Comparison of ENCODE assay signal across 29 mouse cellular contexts in the genomic region with DNA sequence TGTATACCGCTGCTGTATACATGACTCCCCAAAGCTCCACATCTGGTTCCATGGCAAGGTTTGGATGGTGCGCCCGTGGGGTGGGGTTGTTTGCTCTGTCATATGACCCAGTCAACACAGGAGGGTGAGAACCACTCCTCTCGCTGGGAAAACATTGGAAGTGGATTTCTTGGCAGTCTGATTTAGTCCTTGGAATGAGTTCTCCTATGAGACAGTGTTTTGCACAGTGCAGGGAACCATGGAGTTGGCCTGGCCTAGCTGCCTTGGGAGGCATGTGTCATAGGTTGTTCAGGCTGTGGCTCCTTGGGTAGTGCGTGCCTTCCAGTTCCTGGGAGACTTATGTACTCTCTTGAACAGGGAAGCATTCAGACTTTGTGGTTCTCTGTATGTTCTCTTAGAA.
DNase-seq lines count a peak whose midpoint lies in the region.
"Had no signal": no experiment of that assay in that cellular context is flagged by ENCODE, and none has a peak within 500 bp of the region (broad histone marks: within the 10 kb centered on the region; RNA-seq: fewer than 3 reads in every experiment).

No protein-coding gene starts in this region.

- peak; percentile 31 for DNase-seq in adrenal gland, postnatal 14 days
- DNase-seq in adrenal gland, adult 18-20 months (ENCODE audit: low spot score in 2 of 2): no peak
- peak; percentile 95 for DNase-seq in heart, adult 11 months
- DNase-seq in heart, embryonic 10.5 days (ENCODE audit: low spot score): no peak
- peak; percentile 18 for DNase-seq in lung, postnatal 36 days
- no peak for DNase-seq in lung, postnatal 14 days
- DNase-seq in thymus, postnatal 10 days (ENCODE audit: low spot score in 2 of 2): no peak
- DNase-seq: cerebellum, adult 18-20 months; cerebellum, postnatal 10 days; heart, postnatal 14 days; kidney, adult 2 months; kidney, postnatal 36 days; left cerebral cortex, postnatal 4 days; liver; lung, adult 2 months; lung, postnatal 10 days; right cerebral cortex, postnatal 25 days; thymus, adult 2 months; thymus, postnatal 4 days had no signal

- no peaks in the 10 kb centered on the region for H3K9me3 ChIP-seq in heart, embryonic 10.5 days
- H3K9me3 ChIP-seq: hindbrain, embryonic 12.5 days; intestine, embryonic 15.5 days; midbrain, embryonic 15.5 days had no signal

- no peaks in the 10 kb centered on the region for H3K36me3 ChIP-seq in heart, embryonic 10.5 days
- H3K36me3 ChIP-seq: embryonic facial prominence, embryonic 13.5 days; G1E; hindbrain, embryonic 12.5 days; intestine, embryonic 15.5 days; midbrain, embryonic 10.5 days; midbrain, embryonic 15.5 days had no signal

- 83% methylated on average over 5 of the region's 5 CpGs for WGBS in heart, embryonic 10.5 days

- H3K4me1 ChIP-seq in heart, embryonic 10.5 days: no peaks in the 10 kb centered on the region
- H3K4me1 ChIP-seq: embryonic facial prominence, embryonic 13.5 days; hindbrain, embryonic 12.5 days; intestine, embryonic 15.5 days; midbrain, embryonic 10.5 days; midbrain, embryonic 15.5 days had no signal

- H3K27ac ChIP-seq in heart, embryonic 10.5 days: no peak overlapping the region
- H3K27ac ChIP-seq: embryonic facial prominence, embryonic 13.5 days; hindbrain, embryonic 12.5 days; hindbrain, postnatal 0 days; intestine, embryonic 15.5 days; liver, embryonic 14.5 days; midbrain, embryonic 10.5 days; midbrain, embryonic 15.5 days; stomach, postnatal 0 days had no signal

- no peak overlapping the region for H3K4me3 ChIP-seq in heart, embryonic 10.5 days
- H3K4me3 ChIP-seq: embryonic facial prominence, embryonic 13.5 days; hindbrain, embryonic 12.5 days; intestine, embryonic 15.5 days; midbrain, embryonic 10.5 days; midbrain, embryonic 15.5 days had no signal

- H3K27me3 ChIP-seq in heart, embryonic 10.5 days (ENCODE audit: insufficient read depth, poor library complexity, severe bottlenecking): no peaks in the 10 kb centered on the region
- H3K27me3 ChIP-seq: embryonic facial prominence, embryonic 13.5 days; hindbrain, embryonic 12.5 days; intestine, embryonic 15.5 days; midbrain, embryonic 15.5 days; Patski had no signal

Comparison
In these comparisons a context has a peak if more than half of its experiments do, and no peak if none do; other contexts are left out.
1. DNase-seq: peak in adrenal gland, postnatal 14 days (single experiment), heart, adult 11 months (single experiment) and lung, postnatal 36 days (single experiment); none in adrenal gland, adult 18-20 months (0 of 2), heart, embryonic 10.5 days (single experiment), lung, postnatal 14 days (single experiment) and thymus, postnatal 10 days (0 of 2).